Mouse (Mus musculus) intestine, embryonic 14.5 days (tissue): ENCODE results near the gene Gpr18. TPM values are rescaled to one million over a fixed set of nuclear protein-coding genes. Genes with fewer than 3 reads are reported as not detected.

ENCODE experiments used
- ATAC-seq: fragments of 200-750 bp; cut with Nextera tagmentation; replicated peaks from 2 replicates; pipeline ENCODE4 v1.8.0; 2017; ENCODE audit warnings: low read depth, moderate number of reproducible peaks, moderate TSS enrichment, moderate library complexity; ENCODE audit not compliant: low FRiP score, low TSS enrichment
- DNase-seq: peaks from one replicate; pipeline ENCODE4 v3.0.0-alpha.2; 2018; ENCODE audit warnings: low spot score
- H3K27ac ChIP-seq: fragments of 300-500 bp; sonication (generic); 2 replicates; pipeline ENCODE4 v1.5.1; 2014; ENCODE audit warnings: low read depth, mild to moderate bottlenecking, control low read depth
- H3K27me3 ChIP-seq: fragments of 300-500 bp; sonication (generic); replicated peaks from 2 replicates; pipeline ENCODE4 v1.6.1; 2014; ENCODE audit warnings: low read length, control low read depth; ENCODE audit not compliant: control insufficient read depth, insufficient read depth
- H3K36me3 ChIP-seq: fragments of 300-500 bp; sonication (generic); 2 replicates; pipeline ENCODE4 v1.6.1; 2014; ENCODE audit warnings: low read length, control low read depth; ENCODE audit not compliant: control insufficient read depth, insufficient read depth
- H3K4me1 ChIP-seq: fragments of 300-500 bp; sonication (generic); replicated peaks from 2 replicates; pipeline ENCODE4 v1.6.1; 2014; ENCODE audit warnings: low read length, control low read depth, mixed read lengths; ENCODE audit not compliant: control insufficient read depth, insufficient read depth
- H3K4me2 ChIP-seq: fragments of 300-500 bp; sonication (generic); 2 replicates; pipeline ENCODE4 v1.6.1; 2014; ENCODE audit warnings: low read length
- H3K4me3 ChIP-seq: fragments of 300-500 bp; sonication (generic); 2 replicates; pipeline ENCODE4 v1.5.1; 2014; ENCODE audit warnings: low read depth, low read length, control low read depth, mixed read lengths
- H3K9ac ChIP-seq: fragments of 300-500 bp; sonication (generic); 2 replicates; pipeline ENCODE4 v1.6.1; 2014; ENCODE audit warnings: mild to moderate bottlenecking, low read length
- H3K9me3 ChIP-seq: fragments of 300-500 bp; sonication (generic); 2 replicates; pipeline ENCODE4 v1.6.1; 2016; ENCODE audit warnings: low read length, control low read depth; ENCODE audit not compliant: control insufficient read depth
- WGBS: fragments of 180-500 bp; shearing (Covaris S2); extraction: QIAGEN DNeasy Blood & Tissue Kit; methylation state at CpG from one replicate; pipeline ENCODE4 v1.1.7; 2014; 5-methylcytosine and 5-hydroxymethylcytosine counted together
- polyA plus RNA-seq: library from polyadenylated mRNA; unstranded; fragments of >200 nt; fragmentation: Nextera tagmentation; extraction: Ambion mirVana; gene quantifications from 2 replicates; pipeline ENCODE4 v1.2.1, GENCODE M21; 2014

The Gpr18 gene
- polyA plus RNA-seq, 1 experiment from 2014 or later = 0.62 TPM

- ATAC-seq (no peak), DNase-seq (peak; percentile 47)
- WGBS = 74% methylated on average over 5 of the region's 5 CpGs
- Histone ChIP-seq H3K4me2 (no peak overlapping the region), H3K9ac (no peak overlapping the region), H3K27me3 (no peaks in the 10 kb centered on the region), H3K9me3 (peaks cover 2% of the 10 kb centered on the region; the same call in 1 of the 2 replicates), H3K4me3 (no peak overlapping the region), H3K27ac (no peak overlapping the region), H3K36me3 (no peaks in the 10 kb centered on the region), H3K4me1 (peaks cover 4% of the 10 kb centered on the region; the same call in 1 of the 2 replicates)
Observed at GRCm38 (mm10) chr14:121946131-121946530, 30.6 kb upstream of the Gpr18 start.

GRCm38 (mm10) chr14:121939582-121939981 lies 24.0 kb upstream of the Gpr18 start:
- H3K4me1 ChIP-seq = no peaks in the 10 kb centered on the region
- WGBS = 88% methylated on average over 3 of the region's 3 CpGs
- H3K27me3 ChIP-seq = no peaks in the 10 kb centered on the region

GRCm38 (mm10) chr14:121938256-121939191 lies 22.9 kb upstream of the Gpr18 start:
- DNase-seq (peak; percentile 39), ATAC-seq (no peak)
- Histone ChIP-seq H3K27me3 (no peaks in the 10 kb centered on the region), H3K9me3 (peaks cover 10% of the 10 kb centered on the region; the same call in 1 of the 2 replicates), H3K4me3 (no peak overlapping the region), H3K9ac (no peak overlapping the region), H3K27ac (0 out of 2 replicates have a peak overlapping the region, but pooled peaks have one; percentile 6), H3K36me3 (peaks cover 9% of the 10 kb centered on the region; the same call in 1 of the 2 replicates), H3K4me2 (no peak overlapping the region), H3K4me1 (no peaks in the 10 kb centered on the region)
- 91% methylated on average over 11 of the region's 11 CpGs for WGBS

More at GRCm38 (mm10) chr14:121939582-121939981, 24.0 kb upstream of the Gpr18 start:
- peaks cover 10% of the 10 kb centered on the region; the same call in 1 of the 2 replicates for H3K9me3 ChIP-seq
- H3K27ac ChIP-seq = no peak overlapping the region
- H3K4me3 ChIP-seq = no peak overlapping the region
- ATAC-seq = no peak
- H3K36me3 ChIP-seq = peaks cover 1% of the 10 kb centered on the region; the same call in 1 of the 2 replicates
- no peak overlapping the region for H3K4me2 ChIP-seq
- DNase-seq = peak; percentile 20
- H3K9ac ChIP-seq = no peak overlapping the region

- Histone ChIP-seq H3K27me3 (no peaks in the 10 kb centered on the region), H3K9ac (no peak overlapping the region), H3K9me3 (peaks cover 8% of the 10 kb centered on the region; the same call in 1 of the 2 replicates), H3K27ac (0 out of 2 replicates have a peak overlapping the region, but pooled peaks have one; percentile 6), H3K4me1 (no peaks in the 10 kb centered on the region), H3K36me3 (peaks cover 9% of the 10 kb centered on the region; the same call in 1 of the 2 replicates), H3K4me2 (no peak overlapping the region), H3K4me3 (no peak overlapping the region)
- 80% methylated on average over 11 of the region's 11 CpGs for WGBS
- ATAC-seq (no peak), DNase-seq (peak; percentile 47)
Observed at GRCm38 (mm10) chr14:121937601-121938255, 22.1 kb upstream of the Gpr18 start.

- WGBS = 72% methylated on average over 8 of the region's 8 CpGs
- DNase-seq (no peak), ATAC-seq (no peak)
- Histone ChIP-seq H3K9ac (no peak overlapping the region), H3K4me3 (no peak overlapping the region), H3K36me3 (peaks cover 9% of the 10 kb centered on the region; the same call in 1 of the 2 replicates), H3K4me2 (no peak overlapping the region), H3K27me3 (no peaks in the 10 kb centered on the region), H3K4me1 (no peaks in the 10 kb centered on the region), H3K27ac (no peak overlapping the region), H3K9me3 (peaks cover 8% of the 10 kb centered on the region; the same call in 1 of the 2 replicates)
Observed at GRCm38 (mm10) chr14:121936856-121937255, 21.3 kb upstream of the Gpr18 start.

GRCm38 (mm10) chr14:121936356-121936755 lies 20.8 kb upstream of the Gpr18 start:
- H3K9me3 ChIP-seq = peaks cover 8% of the 10 kb centered on the region; the same call in 1 of the 2 replicates
- no peaks in the 10 kb centered on the region for H3K27me3 ChIP-seq
- peak; percentile 21 for DNase-seq
- ATAC-seq = no peak
- H3K9ac ChIP-seq = no peak overlapping the region
- H3K36me3 ChIP-seq = peaks cover 9% of the 10 kb centered on the region; the same call in 1 of the 2 replicates
- WGBS = 94% methylated on average over 4 of the region's 4 CpGs
- no peaks in the 10 kb centered on the region; the same call in 1 of the 2 replicates for H3K4me1 ChIP-seq
- H3K4me2 ChIP-seq = no peak overlapping the region
- no peak overlapping the region for H3K4me3 ChIP-seq
- H3K27ac ChIP-seq = no peak overlapping the region

GRCm38 (mm10) chr14:121934597-121934946 lies 19.0 kb upstream of the Gpr18 start:
- H3K27ac ChIP-seq = no peak overlapping the region
- peaks cover 8% of the 10 kb centered on the region; the same call in 1 of the 2 replicates for H3K9me3 ChIP-seq
- no peak for DNase-seq
- ATAC-seq = no peak
- WGBS = 92% methylated on average over 5 of the region's 5 CpGs
- no peaks in the 10 kb centered on the region; the same call in 1 of the 2 replicates for H3K4me1 ChIP-seq
- no peak overlapping the region for H3K4me3 ChIP-seq
- H3K27me3 ChIP-seq = no peaks in the 10 kb centered on the region
- peaks cover 9% of the 10 kb centered on the region; the same call in 1 of the 2 replicates for H3K36me3 ChIP-seq
- H3K4me2 ChIP-seq = no peak overlapping the region
- H3K9ac ChIP-seq = no peak overlapping the region

GRCm38 (mm10) chr14:121933906-121934596 lies 18.5 kb upstream of the Gpr18 start:
- DNase-seq = peak; percentile 4
- Histone ChIP-seq H3K27ac (no peak overlapping the region), H3K4me3 (no peak overlapping the region), H3K4me1 (no peaks in the 10 kb centered on the region; the same call in 1 of the 2 replicates), H3K9me3 (peaks cover 8% of the 10 kb centered on the region; the same call in 1 of the 2 replicates), H3K4me2 (no peak overlapping the region), H3K27me3 (no peaks in the 10 kb centered on the region), H3K9ac (no peak overlapping the region), H3K36me3 (peaks cover 9% of the 10 kb centered on the region; the same call in 1 of the 2 replicates)
- WGBS = 90% methylated on average over 7 of the region's 7 CpGs
- no peak for ATAC-seq
